Mouse (Mus musculus) myocyte (in vitro differentiated cells): Measurements from ENCODE around the gene Plcb4. TPM values are rescaled to one million over a fixed set of nuclear protein-coding genes. Genes with fewer than 3 reads are reported as not detected.

Experiments used
- H3K27me3 ChIP-seq: one replicate; pipeline ENCODE4 v1.6.1; 2011; ENCODE audit not compliant: control insufficient read depth, insufficient read depth, insufficient read length
- H3K36me3 ChIP-seq: one replicate; pipeline ENCODE4 v1.6.1; 2011; ENCODE audit not compliant: control insufficient read depth, insufficient read depth
- H3K4me2 ChIP-seq: one replicate; pipeline ENCODE4 v1.6.1; 2011; ENCODE audit warnings: low read depth, control low read depth
- H3K4me3 ChIP-seq: one replicate; pipeline ENCODE4 v1.5.1; 2011; ENCODE audit warnings: mild to moderate bottlenecking, control low read depth, moderate library complexity
- H3K79me2 ChIP-seq: one replicate; pipeline ENCODE4 v1.6.1; 2011; ENCODE audit not compliant: control insufficient read depth, insufficient read depth
- H3ac ChIP-seq: one replicate; pipeline ENCODE4 v1.6.1; 2011; ENCODE audit not compliant: control insufficient read depth, insufficient read length
- CEBPB ChIP-seq: IDR thresholded peaks from 2 replicates; pipeline ENCODE4 v1.6.1; 2011; ENCODE audit warnings: mild to moderate bottlenecking, moderate library complexity; ENCODE audit not compliant: poor library complexity, insufficient read depth, severe bottlenecking
- E2F4 ChIP-seq: IDR thresholded peaks from one replicate; pipeline ENCODE4 v1.6.1; 2011; ENCODE audit warnings: mild to moderate bottlenecking, control low read depth, moderate library complexity; ENCODE audit not compliant: insufficient read depth
- MAX ChIP-seq: IDR thresholded peaks from one replicate; pipeline ENCODE4 v1.6.1; 2011; ENCODE audit warnings: low read depth, mild to moderate bottlenecking, control low read depth
- MYOD1 ChIP-seq, 3 experiments: IDR thresholded peaks; one replicate each; pipeline ENCODE4 v1.6.1; 2011; ENCODE audit warnings: control low read depth in 2 of 3, low read depth in 2 of 3, mild to moderate bottlenecking in 2 of 3, moderate library complexity in 1 of 3; ENCODE audit not compliant: insufficient read length in 2 of 3, control insufficient read depth in 1 of 3
- MYOG ChIP-seq, 3 experiments: IDR thresholded peaks; one replicate each; pipeline ENCODE4 v1.6.1; 2011; ENCODE audit warnings: control low read depth in 2 of 3, low read depth in 2 of 3, mild to moderate bottlenecking in 2 of 3; ENCODE audit not compliant: insufficient read length in 2 of 3, control insufficient read depth in 1 of 3, insufficient read depth in 1 of 3
- POLR2A ChIP-seq: IDR thresholded peaks from one replicate; pipeline ENCODE4 v1.6.1; 2011; ENCODE audit warnings: low read depth, mild to moderate bottlenecking, control low read depth, moderate library complexity; ENCODE audit not compliant: insufficient read length
- POLR2AphosphoS2 ChIP-seq: IDR thresholded peaks from one replicate; pipeline ENCODE4 v1.6.1; 2011; ENCODE audit warnings: low read depth, control low read depth; ENCODE audit not compliant: insufficient read length
- REST ChIP-seq: IDR thresholded peaks from one replicate; pipeline ENCODE4 v1.6.1; 2011; ENCODE audit warnings: mild to moderate bottlenecking, control low read depth, moderate library complexity; ENCODE audit not compliant: insufficient read depth, insufficient read length
- SRF ChIP-seq: IDR thresholded peaks from one replicate; pipeline ENCODE4 v1.6.1; 2011; ENCODE audit warnings: low read depth; ENCODE audit not compliant: control insufficient read depth, insufficient read length
- TCF12 ChIP-seq: IDR thresholded peaks from one replicate; pipeline ENCODE4 v1.6.1; 2011; ENCODE audit warnings: mild to moderate bottlenecking, control low read depth; ENCODE audit not compliant: poor library complexity, insufficient read depth, severe bottlenecking
- TCF3 ChIP-seq: IDR thresholded peaks from one replicate; pipeline ENCODE4 v1.6.1; 2011; ENCODE audit warnings: low read depth, control low read depth; ENCODE audit not compliant: insufficient read length
- USF1 ChIP-seq: IDR thresholded peaks from one replicate; pipeline ENCODE4 v1.6.1; 2011; ENCODE audit warnings: low read depth, mild to moderate bottlenecking, control low read depth, moderate library complexity
- polyA plus RNA-seq: library from polyadenylated mRNA; unstranded; fragments of >200 nt; fragmentation: generic; extraction: Trizol; gene quantifications from one replicate; pipeline ENCODE4 v1.2.1, GENCODE M21; 2012; ENCODE audit warnings: missing spikeins

Gene Plcb4
- polyA plus RNA-seq, 1 experiment = 5.3 TPM

DNA sequence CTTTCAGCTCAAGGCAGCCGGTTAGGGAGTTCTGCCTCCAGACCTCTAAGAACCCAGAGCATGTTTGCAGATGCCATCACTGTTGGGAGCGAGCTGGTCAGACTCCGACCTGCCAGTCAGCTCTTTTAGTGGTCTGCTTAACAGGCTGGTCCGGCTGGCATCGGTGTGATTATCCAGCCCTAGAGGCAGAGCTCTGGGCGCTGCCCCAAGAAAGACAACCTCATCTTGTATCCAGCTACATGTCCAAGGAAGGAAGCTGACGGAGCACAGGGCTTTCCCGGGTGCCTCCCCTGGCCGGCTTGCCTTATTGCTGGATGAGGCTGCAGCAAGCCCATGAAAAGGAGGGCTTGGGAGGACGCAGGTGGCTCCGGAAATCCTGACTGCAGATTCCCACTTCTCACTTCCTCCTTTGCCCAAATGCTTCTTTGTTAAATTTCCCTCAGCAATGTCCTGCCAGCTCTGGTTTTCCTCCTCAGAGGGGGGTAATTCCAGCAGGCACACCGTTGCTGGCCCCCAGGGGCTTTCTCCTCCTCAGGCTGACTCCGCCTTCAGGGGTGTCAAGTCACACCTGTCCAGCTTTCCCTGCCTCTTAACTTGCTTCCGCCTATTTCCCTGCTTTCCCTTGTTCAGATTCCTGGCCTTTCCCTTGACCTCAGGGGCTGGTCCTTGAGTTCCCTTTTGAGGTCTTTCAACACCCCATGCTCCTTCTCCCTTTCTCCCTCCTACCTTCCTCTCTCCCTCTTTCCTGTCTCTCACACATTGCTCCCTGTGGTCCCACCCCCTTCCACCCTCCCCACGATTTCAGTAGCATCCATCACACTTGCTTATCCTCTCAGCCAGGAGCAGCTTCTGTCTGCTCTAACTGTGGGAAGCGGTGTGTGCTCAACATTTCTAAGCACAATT is 58.7 kb downstream of the Plcb4 start:
- Histone ChIP-seq H3K4me3 (no peak overlapping the region), H3K79me2 (no peaks in the 10 kb centered on the region), H3K36me3 (no peaks in the 10 kb centered on the region), H3K4me2 (no peak overlapping the region), H3ac (no peak overlapping the region), H3K27me3 (no peaks in the 10 kb centered on the region)
- TF ChIP-seq CEBPB (no peak), TCF12 (no peak), USF1 (no peak), MYOG (IDR thresholded peaks at IDR 0.05; ENCODE audit: control insufficient read depth in 1 of 3, insufficient read depth in 1 of 3, insufficient read length in 2 of 3, low read depth in 2 of 3) (no peak), TCF3 (no peak), POLR2A (no peak), E2F4 (no peak)

DNA sequence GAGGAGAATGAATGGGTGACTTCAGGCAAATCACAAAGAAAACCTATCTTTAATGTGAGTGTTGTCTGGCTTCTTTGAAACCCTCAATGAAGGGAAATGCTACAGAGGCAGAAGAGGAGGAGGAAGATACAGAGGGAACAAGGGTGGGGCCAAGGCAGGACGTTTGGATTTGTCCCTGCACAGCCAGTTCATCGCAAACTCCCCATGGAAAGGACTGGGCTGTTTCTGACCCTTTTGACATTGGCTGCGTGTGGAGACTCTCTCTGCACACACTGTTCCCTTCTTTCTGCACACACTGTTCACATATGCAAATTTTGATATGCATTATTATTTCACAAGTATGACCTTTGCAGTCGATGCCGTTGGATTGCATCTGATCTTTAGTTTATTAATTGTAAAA is 63.3 kb downstream of the Plcb4 start:
- no peaks in the 10 kb centered on the region for H3K27me3 ChIP-seq
- H3K4me3 ChIP-seq = no peak overlapping the region
- no peak overlapping the region for H3K4me2 ChIP-seq
- TF ChIP-seq POLR2AphosphoS2 (no peak), E2F4 (no peak), TCF3 (no peak), POLR2A (no peak), TCF12 (no peak), MAX (no peak), SRF (no peak), USF1 (no peak), MYOD1 (IDR thresholded peaks at IDR 0.05; ENCODE audit: control insufficient read depth in 1 of 3, insufficient read length in 2 of 3, low read depth in 2 of 3) (no peak), CEBPB (no peak), MYOG (IDR thresholded peaks at IDR 0.05; ENCODE audit: control insufficient read depth in 1 of 3, insufficient read depth in 1 of 3, insufficient read length in 2 of 3, low read depth in 2 of 3) (no peak), REST (no peak)
- no peaks in the 10 kb centered on the region for H3K79me2 ChIP-seq
- no peak overlapping the region for H3ac ChIP-seq
- H3K36me3 ChIP-seq = no peaks in the 10 kb centered on the region

DNA sequence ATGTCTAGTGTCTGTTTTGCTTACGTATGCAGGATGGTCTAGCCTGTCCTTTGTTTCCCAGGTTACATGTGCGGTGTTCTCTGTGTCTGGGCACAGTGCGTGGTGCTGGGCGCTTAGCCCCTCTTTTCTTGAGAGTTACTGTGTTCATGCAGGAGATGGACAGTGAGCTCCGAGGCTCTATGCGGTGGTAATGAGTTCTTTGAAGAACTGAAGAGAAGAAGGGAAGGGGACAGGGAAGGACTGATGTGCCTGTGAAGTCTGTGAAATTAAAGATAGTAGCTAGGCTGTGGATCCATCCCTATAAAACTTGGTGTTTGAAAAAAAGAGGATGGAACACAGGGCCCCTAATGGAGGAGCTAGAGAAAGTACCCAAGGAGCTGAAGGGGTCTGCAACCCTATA is 64.6 kb downstream of the Plcb4 start:
- no peak overlapping the region for H3K4me2 ChIP-seq
- no peaks in the 10 kb centered on the region for H3K27me3 ChIP-seq
- no peak overlapping the region for H3ac ChIP-seq
- no peak for TF ChIP-seq CEBPB
- no peak for TF ChIP-seq TCF12
- TF ChIP-seq POLR2AphosphoS2 = no peak
- TF ChIP-seq SRF = no peak
- no peak for TF ChIP-seq MYOD1 (IDR thresholded peaks at IDR 0.05; ENCODE audit: control insufficient read depth in 1 of 3, insufficient read length in 2 of 3, low read depth in 2 of 3)
- no peak for TF ChIP-seq MYOG (IDR thresholded peaks at IDR 0.05; ENCODE audit: control insufficient read depth in 1 of 3, insufficient read depth in 1 of 3, insufficient read length in 2 of 3, low read depth in 2 of 3)
- no peak for TF ChIP-seq MAX
- no peak for TF ChIP-seq TCF3
- TF ChIP-seq REST = no peak
- TF ChIP-seq USF1 = no peak
- no peak for TF ChIP-seq E2F4
- TF ChIP-seq POLR2A = no peak
- H3K79me2 ChIP-seq = no peaks in the 10 kb centered on the region
- H3K36me3 ChIP-seq = no peaks in the 10 kb centered on the region
- H3K4me3 ChIP-seq = no peak overlapping the region

DNA sequence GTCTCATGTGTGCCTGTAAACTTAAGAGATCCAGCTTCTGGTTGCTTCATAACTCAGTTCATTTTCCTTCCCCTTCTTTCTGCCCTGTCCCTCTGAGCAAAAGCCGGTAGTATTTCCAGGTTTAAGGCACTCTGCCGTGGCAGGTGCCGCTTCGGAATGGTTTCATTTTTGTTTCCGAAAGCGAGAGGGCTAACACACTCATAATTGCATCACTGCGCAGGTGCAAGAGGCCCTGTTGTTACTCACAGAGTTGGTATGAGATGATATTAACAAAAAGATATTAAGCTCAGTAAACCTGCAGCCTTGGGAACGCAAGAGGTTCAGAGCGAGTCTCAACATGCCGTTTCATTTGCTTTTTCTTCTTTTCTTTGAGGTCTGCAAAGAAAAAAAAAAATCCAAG is 65.7 kb downstream of the Plcb4 start:
- Histone ChIP-seq H3K4me3 (no peak overlapping the region), H3K36me3 (no peaks in the 10 kb centered on the region), H3K79me2 (no peaks in the 10 kb centered on the region), H3ac (no peak overlapping the region), H3K4me2 (peak overlapping the region; percentile 13), H3K27me3 (no peaks in the 10 kb centered on the region)
- no peak for TF ChIP-seq POLR2A
- no peak for TF ChIP-seq REST
- no peak for TF ChIP-seq TCF12
- TF ChIP-seq MAX = no peak
- TF ChIP-seq SRF = no peak
- no peak for TF ChIP-seq POLR2AphosphoS2
- TF ChIP-seq CEBPB = no peak
- TF ChIP-seq USF1 = no peak
- no peak for TF ChIP-seq MYOD1 (IDR thresholded peaks at IDR 0.05; ENCODE audit: control insufficient read depth in 1 of 3, insufficient read length in 2 of 3, low read depth in 2 of 3)
- no peak for TF ChIP-seq E2F4
- TF ChIP-seq MYOG (IDR thresholded peaks at IDR 0.05; ENCODE audit: control insufficient read depth in 1 of 3, insufficient read depth in 1 of 3, insufficient read length in 2 of 3, low read depth in 2 of 3) = no peak
- no peak for TF ChIP-seq TCF3
